Mouse (Mus musculus): ENCODE measurements around the gene Gltp. TPM values are rescaled to one million over a fixed set of nuclear protein-coding genes. Genes with fewer than 3 reads are reported as not detected.

Gltp gene
- total RNA-seq, 2 experiments from 2014 or later, result 135 to 268 TPM

DNA sequence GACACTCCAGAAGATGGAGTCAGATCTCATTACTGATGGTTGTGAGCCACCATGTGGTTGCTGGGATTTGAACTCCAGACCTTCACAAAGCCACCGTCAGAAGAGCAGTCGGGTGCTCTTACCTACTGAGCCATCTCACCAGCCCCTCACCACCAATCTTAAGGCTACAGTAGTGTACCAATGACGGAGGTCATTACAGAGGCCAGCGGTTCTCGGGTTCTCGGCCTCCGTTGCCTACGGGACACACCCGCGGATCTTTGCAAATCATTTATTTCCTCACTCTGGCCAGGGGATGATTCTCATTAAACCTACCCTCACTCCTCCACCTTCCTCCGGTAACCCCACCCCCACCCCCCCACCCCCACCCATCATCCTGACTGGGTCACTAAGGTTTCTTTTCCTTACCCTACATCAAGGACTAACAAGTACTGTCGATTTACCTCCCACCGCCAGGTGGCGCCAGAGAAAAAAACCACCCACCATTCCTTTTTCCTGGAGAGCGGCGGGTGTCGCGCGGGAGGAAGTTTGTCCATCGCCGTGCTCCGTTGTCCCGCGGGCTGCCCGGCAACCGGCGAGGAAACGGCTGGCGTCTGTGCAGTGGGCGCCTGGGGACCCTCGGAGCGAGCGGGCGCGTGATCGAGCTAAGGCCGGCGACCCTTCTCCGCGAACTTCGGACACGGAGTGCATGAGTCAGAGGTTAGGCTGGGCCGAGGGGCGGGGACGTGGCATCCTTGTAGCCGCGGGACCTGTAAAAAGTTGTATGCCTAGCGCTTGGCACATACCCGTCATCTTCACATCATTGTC lies 16.7 kb upstream of the Gltp start, which contains the start of gene Tchp:
Gene Tchp, plus strand, starts transcription at position 496 of the 804 bp plus-strand sequence.
- peak; percentile 90 for ATAC-seq (ENCODE audit: poor library complexity, severe bottlenecking)

DNA sequence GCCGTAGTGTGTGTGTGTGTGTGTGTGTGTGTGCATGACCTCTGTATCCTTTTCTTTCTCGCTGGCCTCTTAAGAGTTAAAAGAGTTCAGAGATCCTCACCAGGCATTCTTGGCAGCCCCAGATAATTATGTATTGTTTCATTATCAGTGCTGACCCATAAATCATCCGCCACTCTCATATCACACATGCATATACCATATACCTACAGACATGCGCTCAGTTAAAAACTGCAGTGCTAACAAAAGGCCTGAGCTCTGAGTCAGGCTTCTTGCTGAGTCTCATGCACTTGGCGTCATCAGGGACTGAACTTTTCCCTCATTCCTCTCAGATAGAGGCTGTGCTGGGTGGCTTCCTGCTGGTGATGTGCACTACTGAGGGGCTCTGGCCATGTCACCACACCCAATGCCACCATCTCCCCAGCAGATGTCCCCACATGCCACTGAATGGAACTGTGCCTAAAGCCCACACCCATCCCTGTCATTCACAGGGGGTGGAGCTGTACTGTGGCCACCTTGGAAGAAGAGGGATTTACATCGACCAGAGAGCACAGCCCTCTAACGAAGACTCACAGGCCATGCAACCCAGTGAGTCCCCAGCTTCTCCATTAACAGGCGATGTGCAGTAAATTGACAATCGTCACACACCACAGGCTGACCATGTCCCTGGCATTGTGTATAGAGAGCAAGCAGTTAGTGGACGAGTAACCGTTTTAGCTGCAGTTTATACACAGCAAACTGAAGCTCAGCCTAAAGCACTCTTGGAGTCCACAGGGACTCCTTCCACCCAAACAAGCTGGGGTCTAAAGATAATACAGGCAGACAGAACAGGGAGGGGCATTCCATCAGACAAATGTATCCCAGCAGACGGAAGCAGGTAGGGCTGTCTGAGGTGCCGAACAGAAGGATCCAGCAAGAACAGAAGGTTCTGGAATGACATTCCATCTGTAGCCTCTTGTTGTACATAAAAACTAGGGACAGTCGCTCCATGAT lies 11.9 kb upstream of the Gltp start:
- peak; percentile 31; the same call in 1 of the 2 replicates for ATAC-seq (ENCODE audit: poor library complexity, severe bottlenecking)

GRCm38 (mm10) chr5:114699015-114699414 lies 8.2 kb upstream of the Gltp start:
- peak; percentile 93 for ATAC-seq (ENCODE audit: poor library complexity, severe bottlenecking)

- ATAC-seq (ENCODE audit: poor library complexity, severe bottlenecking), result no peak
Measured at GRCm38 (mm10) chr5:114698044-114698746, 7.4 kb upstream of the Gltp start.

DNA sequence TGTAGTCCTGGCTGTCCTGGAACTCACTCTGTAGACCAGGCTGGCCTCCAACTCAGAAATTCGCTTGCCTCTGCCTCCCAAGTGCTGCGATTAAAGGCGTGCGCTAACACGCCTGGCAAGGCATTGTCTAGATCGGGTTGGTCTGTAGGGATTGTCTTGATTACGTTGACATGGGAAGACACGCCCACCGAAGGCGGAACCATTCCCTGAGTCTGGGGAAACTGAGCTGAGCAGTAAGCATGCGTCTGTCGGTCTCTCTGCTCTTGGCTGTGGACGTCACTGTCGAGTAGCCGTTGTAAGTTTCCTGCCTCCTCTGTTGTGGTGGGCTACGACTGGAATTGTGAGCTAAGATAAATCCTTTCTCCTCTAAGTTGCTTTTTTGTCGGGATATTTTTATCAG lies 6.2 kb upstream of the Gltp start:
- ATAC-seq (ENCODE audit: poor library complexity, severe bottlenecking), result no peak

GRCm38 (mm10) chr5:114695775-114696174 lies 5.0 kb upstream of the Gltp start:
- no peak for ATAC-seq (ENCODE audit: poor library complexity, severe bottlenecking)

- ATAC-seq (ENCODE audit: poor library complexity, severe bottlenecking), result peak; percentile 23
Measured at GRCm38 (mm10) chr5:114689700-114690366, 951 bp downstream of the Gltp start.

- no peak for ATAC-seq (ENCODE audit: poor library complexity, severe bottlenecking)
Measured at GRCm38 (mm10) chr5:114688703-114689102, 2.1 kb downstream of the Gltp start.

DNA sequence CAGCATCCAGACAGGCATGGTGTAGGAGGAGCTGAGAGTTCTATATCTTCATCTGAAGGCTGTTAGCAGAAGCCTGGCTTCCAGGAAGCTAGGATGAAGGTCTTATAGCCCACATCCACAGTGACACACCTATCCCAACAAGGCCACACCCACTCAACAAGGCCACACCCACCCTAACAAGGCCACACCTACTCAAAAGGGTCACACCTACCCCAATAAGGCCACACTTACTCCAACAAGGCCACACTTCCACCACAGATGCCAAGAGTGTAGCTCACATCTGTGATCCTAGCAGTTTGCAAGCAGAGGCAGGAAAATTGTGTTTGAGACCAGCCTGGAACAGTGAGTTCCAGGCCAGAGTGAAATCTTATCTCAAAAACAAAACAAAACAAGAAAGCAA lies 2.9 kb downstream of the Gltp start:
- ATAC-seq (ENCODE audit: poor library complexity, severe bottlenecking), result no peak

DNA sequence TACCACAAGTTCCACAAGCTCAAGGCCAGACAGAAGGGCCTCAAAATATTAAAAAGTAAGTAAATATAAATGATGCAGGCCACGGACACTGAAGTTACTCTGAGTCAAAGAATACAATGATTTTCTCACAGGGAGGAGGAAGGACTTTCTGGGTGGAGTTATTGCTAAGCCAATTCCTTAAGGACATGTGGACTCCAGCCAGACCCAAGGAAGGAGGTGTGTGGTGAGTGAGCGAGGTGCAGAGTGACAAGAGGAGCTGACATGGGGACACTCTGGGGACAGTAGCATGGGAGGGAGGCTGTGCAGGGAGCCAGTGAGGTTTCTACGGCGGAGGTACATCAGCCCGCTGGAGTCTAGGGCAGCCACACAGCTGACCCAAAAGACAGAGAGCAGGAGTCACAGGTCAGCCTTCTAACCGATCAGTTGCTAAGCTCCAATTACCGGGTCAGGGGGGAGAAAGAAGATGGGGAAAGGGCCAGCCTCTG lies 4.0 kb downstream of the Gltp start:
- no peak for ATAC-seq (ENCODE audit: poor library complexity, severe bottlenecking)

GRCm38 (mm10) chr5:114685986-114686385 lies 4.8 kb downstream of the Gltp start:
- no peak for ATAC-seq (ENCODE audit: poor library complexity, severe bottlenecking)

DNA sequence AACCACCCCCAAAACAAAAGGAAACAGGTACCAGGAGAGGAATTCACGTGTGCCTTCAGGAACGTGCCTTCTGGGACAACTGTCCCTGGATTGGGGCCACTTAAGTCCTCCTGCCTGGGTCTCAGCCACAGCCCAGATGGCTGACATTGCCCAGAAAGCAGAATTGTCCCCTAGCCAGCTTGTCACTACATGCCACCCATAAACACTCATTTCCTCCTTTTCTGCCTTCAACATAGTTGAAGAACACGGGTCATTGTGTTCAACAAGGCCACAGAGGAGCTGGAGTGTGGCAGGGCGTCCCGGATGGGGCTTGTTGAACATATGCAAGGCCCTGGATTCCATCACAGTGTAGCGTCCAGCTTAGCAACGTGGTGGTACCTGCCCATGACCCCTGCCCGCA lies 9.1 kb downstream of the Gltp start:
- peak; percentile 63 for ATAC-seq (ENCODE audit: poor library complexity, severe bottlenecking)

DNA sequence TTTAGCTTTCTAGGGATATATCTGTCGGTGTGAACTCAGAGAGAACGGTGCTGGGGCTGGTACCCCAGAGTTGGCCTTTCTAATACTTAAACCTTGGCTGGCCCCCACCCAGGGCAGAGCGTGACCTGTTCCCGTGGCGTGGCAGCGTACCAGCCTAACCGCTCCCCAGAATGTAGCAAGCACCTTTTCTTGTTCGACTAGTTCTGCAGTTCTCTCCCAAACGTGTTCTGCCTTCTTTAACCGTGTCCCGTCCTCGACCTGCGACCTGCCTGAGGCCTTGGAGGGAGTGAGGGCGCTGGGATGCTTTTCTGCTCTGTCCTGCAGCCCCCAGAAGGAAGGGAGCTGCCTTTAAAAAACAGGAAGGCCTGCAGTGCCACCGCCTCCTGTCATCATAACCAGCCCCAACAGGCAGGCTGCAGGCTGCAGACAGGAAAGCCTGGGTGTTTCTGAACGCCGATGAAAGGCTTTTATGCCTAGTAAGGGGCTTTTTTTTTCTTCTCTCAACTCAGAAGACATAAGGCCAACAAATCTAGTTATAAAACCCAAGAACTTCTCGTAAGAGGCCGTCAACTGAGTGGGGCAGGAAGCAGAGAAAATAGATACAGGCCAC lies 10.0 kb downstream of the Gltp start:
- ATAC-seq (ENCODE audit: poor library complexity, severe bottlenecking), result peak; percentile 56

DNA sequence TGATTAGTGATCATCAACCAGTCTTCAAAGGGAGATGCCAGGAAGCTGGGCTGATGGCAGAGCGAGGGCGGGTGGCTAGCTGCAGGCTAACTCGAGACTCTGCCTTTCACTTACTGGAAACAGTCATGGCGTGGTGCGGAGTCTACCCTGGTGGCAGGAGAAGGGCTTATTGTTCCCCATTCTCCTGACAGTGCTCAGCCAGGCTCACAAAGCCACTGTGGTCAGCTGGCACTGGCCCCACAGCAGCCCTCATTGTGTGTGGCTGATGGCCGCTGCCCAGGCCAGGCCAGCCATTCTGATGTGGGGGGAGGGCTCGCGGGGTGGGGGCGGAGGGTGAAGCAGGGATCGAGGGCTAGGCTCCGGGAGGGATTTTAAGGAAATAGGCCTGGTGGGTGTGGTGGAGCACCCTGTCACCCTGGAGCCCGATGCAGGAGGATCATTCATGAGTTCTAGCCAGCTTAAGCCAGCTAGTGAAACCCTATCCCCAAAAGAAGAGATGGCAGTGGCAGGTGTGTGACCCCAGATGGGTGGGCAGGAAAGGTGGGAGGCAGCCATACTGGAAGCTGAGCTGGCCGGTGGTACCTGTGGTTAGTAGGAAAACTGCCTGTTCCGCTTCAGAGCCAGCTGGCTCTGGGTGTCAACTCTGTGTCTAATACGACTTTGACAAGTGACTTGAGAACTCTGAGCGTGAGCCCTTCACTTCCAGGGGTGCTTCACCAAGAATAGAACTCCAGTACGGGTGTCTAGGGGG lies 10.8 kb downstream of the Gltp start:
- no peak for ATAC-seq (ENCODE audit: poor library complexity, severe bottlenecking)

- no peak for ATAC-seq (ENCODE audit: poor library complexity, severe bottlenecking)
Measured at GRCm38 (mm10) chr5:114674594-114674993, 16.2 kb downstream of the Gltp start.

DNA sequence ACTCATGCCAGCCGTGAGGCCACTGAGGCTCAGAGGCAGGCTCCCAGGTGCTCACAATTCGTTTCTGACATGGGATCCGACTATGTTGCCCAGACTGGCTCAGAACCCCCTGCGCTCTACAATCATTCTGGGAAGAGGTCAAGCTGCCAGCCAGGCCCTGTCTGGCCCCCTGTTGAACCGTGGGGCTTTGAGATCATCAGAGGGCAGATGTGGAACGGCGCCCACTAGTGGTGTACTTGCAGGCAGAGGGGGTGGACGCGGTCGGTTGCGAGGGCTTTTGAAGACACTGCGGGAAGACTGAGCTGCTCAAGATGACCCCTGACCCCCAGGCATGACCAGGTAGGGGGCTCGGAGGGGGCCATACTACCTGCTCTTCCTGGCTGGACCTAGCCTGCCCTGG lies 17.7 kb downstream of the Gltp start:
- ATAC-seq (ENCODE audit: poor library complexity, severe bottlenecking), result no peak

DNA sequence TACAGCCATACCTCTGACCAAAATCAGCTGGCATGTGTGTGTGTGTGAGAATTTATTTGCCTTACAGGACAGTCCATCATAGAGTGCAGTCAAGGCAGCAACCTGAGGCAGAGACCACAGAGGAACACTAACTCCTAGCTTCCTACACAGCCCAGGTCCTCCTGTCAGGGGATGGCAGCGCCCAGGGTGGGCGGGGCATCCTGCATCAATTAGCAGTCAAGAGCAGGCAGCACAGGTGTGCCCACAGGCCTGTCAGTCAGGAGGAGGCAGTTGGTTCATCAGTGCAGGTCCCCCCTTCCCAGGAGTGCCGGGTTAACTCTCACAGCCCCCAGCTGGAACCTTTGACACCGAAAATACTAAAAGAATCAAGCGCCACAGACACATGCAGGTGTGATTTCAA lies 21.8 kb downstream of the Gltp start:
- ATAC-seq (ENCODE audit: poor library complexity, severe bottlenecking), result no peak

GRCm38 (mm10) chr5:114667228-114667856 lies 23.4 kb downstream of the Gltp start:
- peak; percentile 100 for ATAC-seq (ENCODE audit: poor library complexity, severe bottlenecking)

DNA sequence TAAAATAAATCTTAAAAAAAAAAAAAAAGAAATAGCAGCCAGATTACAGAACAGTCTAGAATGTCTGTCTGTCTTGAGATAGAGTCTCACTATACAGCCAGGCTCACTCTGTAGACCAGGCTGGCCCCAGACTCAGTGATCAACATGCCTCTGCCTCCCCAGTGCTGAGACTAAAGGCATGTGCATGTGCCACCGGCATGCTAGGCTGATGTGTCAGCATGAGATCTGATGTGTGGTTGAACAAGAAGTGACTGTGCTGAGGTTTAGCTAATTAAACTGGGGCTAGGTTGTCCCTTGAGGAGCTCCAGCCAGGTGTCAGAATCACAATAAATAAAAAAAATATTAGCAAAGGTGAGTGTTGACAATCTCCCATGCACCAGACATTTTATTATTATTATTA lies 24.1 kb downstream of the Gltp start:
- no peak for ATAC-seq (ENCODE audit: poor library complexity, severe bottlenecking)
